Mouse (Mus musculus) right cerebral cortex, adult 2 months (tissue): ENCODE measurements at regions not wholly inside any gene's neighbourhood (a gene's known extent, or its start where the extent isn't known, plus 50 kb on each side); places are given as distances from the start of the nearest gene placed in this dataset.

Source experiments
- DNase-seq, 2 experiments: peaks; one replicate each; pipeline ENCODE4 v3.0.0; 2021 to 2022; ENCODE audit warnings: low spot score in 2 of 2

- DNase-seq = no peak
Measured at GRCm38 (mm10) chr9:35328503-35328902, 60.8 kb downstream of the Rpusd4 start.

GRCm38 (mm10) chr9:35330386-35330785 is 62.7 kb downstream of the Rpusd4 start:
- no peak for DNase-seq

- DNase-seq = peak; percentile 8 to 50
Measured at GRCm38 (mm10) chr9:35331241-35331680, 63.6 kb downstream of the Rpusd4 start.

- DNase-seq = no peak
Measured at GRCm38 (mm10) chr9:35332688-35333630, 65.3 kb downstream of the Rpusd4 start.

- no peak for DNase-seq
Measured at GRCm38 (mm10) chr9:35333631-35334005, 66.0 kb downstream of the Rpusd4 start.

- DNase-seq = no peak
Measured at GRCm38 (mm10) chr9:35334536-35334935, 66.9 kb downstream of the Rpusd4 start.

GRCm38 (mm10) chr9:35335181-35335580 is 67.5 kb downstream of the Rpusd4 start:
- DNase-seq = no peak

GRCm38 (mm10) chr9:35335888-35336700 is 68.4 kb downstream of the Rpusd4 start:
- DNase-seq = no peak

- no peak for DNase-seq
Measured at GRCm38 (mm10) chr9:35336701-35337055, 69.0 kb downstream of the Rpusd4 start.

GRCm38 (mm10) chr9:35338858-35339257 is 71.2 kb downstream of the Rpusd4 start:
- no peak for DNase-seq

GRCm38 (mm10) chr9:35339492-35340262 is 72.0 kb downstream of the Rpusd4 start:
- DNase-seq = no peak

- DNase-seq = no peak
Measured at GRCm38 (mm10) chr9:35340263-35340573, 72.6 kb downstream of the Rpusd4 start.

GRCm38 (mm10) chr9:35340811-35341210 is 73.1 kb downstream of the Rpusd4 start:
- DNase-seq = no peak

- DNase-seq = no peak
Measured at GRCm38 (mm10) chr9:35341386-35341785, 73.7 kb downstream of the Rpusd4 start.

- DNase-seq = no peak
Measured at GRCm38 (mm10) chr9:35342436-35342835, 74.8 kb downstream of the Rpusd4 start.

- no peak for DNase-seq
Measured at GRCm38 (mm10) chr9:35343336-35343735, 75.7 kb downstream of the Rpusd4 start.

- DNase-seq = no peak
Measured at GRCm38 (mm10) chr9:35344374-35344773, 76.6 kb upstream of the Cdon start.

GRCm38 (mm10) chr9:35346378-35346777 is 74.5 kb upstream of the Cdon start:
- no peak for DNase-seq

GRCm38 (mm10) chr9:35350046-35350552 is 70.8 kb upstream of the Cdon start:
- no peak for DNase-seq

- DNase-seq = no peak
Measured at GRCm38 (mm10) chr9:35351576-35351975, 69.4 kb upstream of the Cdon start.

GRCm38 (mm10) chr9:35354652-35355130 is 66.2 kb upstream of the Cdon start:
- DNase-seq = no peak

GRCm38 (mm10) chr9:35359699-35360098 is 61.2 kb upstream of the Cdon start:
- no peak for DNase-seq
